Mouse (Mus musculus): ENCODE data around the gene Rxylt1.
A peak's percentile ranks its signal among the peaks of the same experiment; 100 is the strongest.

Rxylt1 gene

GRCm38 (mm10) chr10:122096980-122097844, at the start of gene Rxylt1:
Rxylt1 (minus strand) TSS chr10:122097371.
- DNase-seq, result peak; percentile 89 to 91

DNA sequence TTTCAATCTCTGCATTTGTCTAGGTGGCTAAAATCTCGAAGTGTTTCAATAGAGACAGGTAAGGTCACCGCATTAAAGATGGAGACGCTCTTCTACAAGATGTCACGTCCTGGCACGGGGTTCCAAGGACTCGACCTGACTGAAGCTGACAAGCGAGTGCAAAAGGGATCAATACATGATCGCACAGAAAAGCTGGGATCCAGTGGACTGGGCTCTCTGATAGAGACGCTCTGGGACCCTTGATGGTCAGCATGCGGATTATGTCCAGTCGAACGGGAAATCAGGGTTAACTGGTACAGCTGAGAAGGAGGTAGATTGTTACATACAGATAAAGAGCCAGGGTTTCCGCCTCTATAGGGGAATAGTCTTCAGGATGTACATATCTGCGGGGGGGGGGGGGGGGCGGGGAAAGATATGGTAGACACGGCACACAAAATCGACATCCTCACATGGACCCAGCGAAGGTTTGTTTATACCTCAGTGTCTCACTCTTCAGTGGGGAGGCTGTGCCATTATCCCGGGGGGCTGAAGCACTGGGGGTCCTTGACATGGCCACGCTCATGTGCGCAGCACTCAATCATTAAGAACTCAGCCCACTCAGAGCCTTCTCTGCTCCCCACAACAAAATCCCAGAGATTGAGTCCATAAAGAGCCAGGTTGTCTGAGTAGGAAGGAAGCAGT, 24.3 kb upstream of the Rxylt1 start:
- peak; percentile 20 to 33 for DNase-seq

DNA sequence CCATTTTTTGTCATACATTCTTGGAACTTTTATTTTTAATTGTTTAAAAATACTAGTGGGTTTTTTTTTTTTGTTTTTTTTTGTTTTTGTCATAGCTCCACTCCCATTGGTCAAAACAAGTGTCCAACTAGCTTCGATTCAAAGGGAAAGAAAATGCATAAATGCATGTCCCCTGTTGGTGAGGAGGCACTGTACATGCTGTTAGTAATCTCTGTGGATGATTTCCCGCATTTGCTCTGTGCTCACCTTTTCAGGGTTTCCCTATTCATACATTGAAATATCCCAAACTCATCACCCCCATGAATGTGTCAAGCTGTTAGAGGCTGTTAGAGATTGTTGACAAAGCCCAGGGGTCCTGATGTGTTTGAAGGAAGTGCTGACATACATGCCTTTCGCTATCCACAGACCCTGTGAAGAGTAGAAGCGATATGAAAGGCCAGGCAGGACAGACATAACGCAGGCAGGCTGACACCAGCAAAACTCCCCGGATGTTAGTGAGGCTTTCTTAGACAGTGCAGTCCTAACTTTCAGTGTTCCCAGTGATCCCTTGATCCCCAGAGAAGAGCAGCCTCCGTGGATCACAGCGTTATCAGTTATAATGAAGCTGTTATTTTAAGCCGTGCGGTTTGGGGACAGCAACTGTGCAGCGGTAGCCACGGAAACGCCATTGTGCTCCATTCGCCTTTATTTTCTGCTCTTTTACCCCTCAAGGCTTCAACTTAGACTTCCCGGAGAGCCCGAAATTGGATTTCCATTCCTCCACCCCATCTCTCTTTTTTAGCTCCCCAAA, 23.5 kb upstream of the Rxylt1 start:
- peak; percentile 20 to 35 for DNase-seq

GRCm38 (mm10) chr10:122119451-122119850, 22.3 kb upstream of the Rxylt1 start:
- DNase-seq, result no peak

GRCm38 (mm10) chr10:122116636-122117035, 19.5 kb upstream of the Rxylt1 start:
- no peak for DNase-seq

GRCm38 (mm10) chr10:122106633-122107028, 9.5 kb upstream of the Rxylt1 start:
- no peak for DNase-seq

DNA sequence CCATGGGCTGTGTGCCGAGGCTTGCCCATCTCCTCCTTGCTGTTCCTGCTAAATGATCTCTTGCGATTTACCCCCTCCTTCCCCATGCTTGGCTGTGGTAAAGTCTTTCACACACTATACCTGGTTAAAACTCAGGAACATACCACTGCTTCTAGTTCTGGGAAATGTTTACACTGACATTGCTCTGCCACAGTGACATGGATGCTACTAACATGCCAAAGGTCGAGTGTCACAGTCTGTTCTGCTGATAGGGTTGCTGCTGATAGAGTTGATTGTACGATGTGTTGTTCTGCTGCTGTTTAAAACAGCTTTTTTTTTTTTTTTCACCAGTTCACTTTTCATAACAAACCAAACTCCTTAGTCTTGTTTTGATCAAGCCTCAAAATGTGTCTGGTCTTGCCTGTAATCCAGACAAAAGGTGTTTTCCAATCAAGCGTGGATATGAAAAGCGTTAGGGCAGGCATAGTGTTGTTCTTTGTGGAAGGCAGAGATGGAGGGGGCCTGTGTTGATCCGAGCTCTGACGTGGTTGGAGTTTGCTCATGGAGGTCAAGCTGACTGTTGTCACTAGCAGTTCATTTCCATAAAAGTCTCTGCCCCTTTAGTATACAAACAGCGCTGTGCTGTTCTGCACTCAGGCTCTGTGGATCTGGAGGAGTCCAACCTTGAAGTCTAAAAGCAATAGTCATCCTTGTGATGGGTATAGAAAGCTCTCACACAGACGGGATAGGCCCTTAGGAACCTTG, 8.9 kb upstream of the Rxylt1 start:
- no peak for DNase-seq

GRCm38 (mm10) chr10:122105407-122105806, 8.2 kb upstream of the Rxylt1 start:
- DNase-seq, result peak; percentile 81

DNA sequence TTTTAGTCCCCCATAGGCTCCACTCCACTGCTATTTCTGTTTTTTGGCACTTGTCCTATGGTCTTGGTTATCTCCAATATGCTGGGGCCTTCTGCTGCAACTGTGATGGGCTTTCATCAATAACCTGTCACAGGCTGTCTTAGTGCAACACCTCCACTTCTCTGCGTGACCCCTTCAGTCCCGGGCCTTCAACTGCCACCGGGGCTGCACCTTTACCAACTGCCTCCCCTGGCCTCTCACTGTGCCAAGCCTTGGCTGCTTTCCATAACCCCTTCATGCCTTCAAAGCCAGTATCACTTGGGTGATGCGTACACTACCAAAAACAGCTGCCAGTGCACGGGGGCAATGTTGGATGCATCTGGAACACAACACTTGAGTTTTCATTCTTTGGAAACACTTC, 5.5 kb upstream of the Rxylt1 start:
- no peak for DNase-seq

GRCm38 (mm10) chr10:122096462-122096979, 650 bp downstream of the Rxylt1 start:
- no peak for DNase-seq

GRCm38 (mm10) chr10:122090472-122090871, 6.7 kb downstream of the Rxylt1 start:
- DNase-seq, result no peak

- no peak for DNase-seq
These were observed 15.8 kb downstream of the Rxylt1 start for GRCm38 (mm10) chr10:122081352-122081751.

DNA sequence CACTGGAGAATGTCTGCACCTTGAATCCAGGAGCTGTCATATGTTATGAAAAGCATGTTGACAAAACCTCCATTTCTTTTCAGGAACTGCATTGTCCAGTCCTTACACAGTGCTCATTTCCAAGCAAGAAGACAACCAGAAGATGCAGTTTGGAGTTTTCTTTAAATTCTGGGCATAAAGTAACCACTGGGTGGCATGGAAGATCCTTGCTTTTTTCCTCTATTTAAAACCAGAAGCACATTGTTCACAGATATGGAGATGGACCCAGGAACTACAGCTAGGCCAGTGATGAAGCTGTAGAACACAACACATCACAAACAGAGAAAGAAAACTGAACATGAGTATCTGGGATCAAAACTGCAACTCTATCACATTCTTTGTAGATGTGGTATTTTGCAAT, 28.0 kb downstream of the Rxylt1 start:
- no peak for DNase-seq

GRCm38 (mm10) chr10:122055826-122056225, 41.3 kb downstream of the Rxylt1 start:
- DNase-seq, result no peak

DNA sequence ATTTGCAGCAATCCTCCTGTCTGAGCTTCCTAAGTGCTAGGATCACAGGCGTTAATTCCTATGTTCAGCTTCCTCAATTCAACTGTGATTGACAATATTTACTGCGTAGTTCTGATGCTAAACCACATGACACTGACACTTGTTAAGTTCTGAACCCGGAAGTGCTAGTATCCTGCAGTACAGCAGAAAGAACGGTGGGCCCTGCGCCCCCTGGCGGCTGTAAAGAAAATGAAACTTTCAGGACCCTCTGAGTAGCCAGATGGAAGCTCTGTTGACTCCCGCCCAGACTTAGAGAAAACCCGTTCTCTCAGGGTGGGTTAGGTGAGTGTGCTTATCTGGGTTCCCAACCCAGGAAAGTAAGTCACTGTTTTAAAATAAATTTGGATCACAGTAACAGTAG, 42.6 kb downstream of the Rxylt1 start:
- DNase-seq, result peak; percentile 67 to 71

DNA sequence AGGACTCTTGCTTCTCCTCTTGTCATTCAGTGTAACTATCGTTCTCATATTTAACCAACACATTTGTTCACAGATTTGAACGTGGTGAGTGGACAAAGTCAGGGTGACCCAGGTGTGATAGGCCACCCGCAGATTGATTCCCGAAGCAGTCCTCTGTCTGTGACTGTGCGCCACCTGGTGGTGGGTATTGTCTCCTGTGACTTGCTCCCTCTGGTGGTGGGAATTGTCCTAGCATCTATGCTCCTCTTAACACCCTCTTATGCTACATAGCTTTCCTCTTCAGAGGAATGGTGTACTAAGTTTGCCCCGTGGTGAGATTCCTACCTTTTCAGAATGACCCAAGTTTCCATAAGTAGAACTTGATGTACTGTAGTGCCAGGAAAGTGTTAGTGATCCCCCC, 45.3 kb downstream of the Rxylt1 start:
- DNase-seq, result peak; percentile 91 to 95

DNA sequence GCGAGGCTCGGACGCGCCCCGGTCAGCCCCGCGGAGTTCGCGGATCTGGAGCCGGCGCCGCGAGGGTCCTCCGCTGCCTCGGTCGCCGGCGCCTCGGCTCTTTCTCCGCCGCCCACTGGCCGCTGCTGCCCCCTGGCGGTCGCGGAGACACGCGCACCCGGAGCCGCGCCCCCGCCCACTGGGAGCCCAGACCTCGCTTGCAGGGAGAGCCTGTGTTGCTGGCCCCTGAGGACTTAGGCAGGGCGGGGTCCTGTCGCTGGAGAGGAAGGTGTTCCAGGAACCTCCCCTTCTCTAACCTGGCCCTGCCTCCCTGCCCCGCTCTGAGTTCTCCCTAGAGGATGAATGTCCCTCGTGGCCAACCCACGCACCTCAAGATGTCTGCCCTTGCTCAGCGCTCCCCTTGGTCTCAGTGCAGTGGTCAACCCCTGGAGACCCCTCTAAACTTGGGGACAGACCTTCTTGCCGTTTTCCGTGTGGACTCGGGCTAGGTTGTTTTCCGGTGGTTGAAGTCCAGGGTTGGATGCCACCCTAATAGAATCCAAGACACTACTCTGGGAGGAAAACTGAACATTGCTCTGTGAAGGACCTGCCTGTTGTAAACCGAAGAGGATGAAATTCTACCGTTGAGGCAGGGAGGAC, 49.3 kb downstream of the Rxylt1 start:
- DNase-seq, result peak; percentile 95 to 96

DNA sequence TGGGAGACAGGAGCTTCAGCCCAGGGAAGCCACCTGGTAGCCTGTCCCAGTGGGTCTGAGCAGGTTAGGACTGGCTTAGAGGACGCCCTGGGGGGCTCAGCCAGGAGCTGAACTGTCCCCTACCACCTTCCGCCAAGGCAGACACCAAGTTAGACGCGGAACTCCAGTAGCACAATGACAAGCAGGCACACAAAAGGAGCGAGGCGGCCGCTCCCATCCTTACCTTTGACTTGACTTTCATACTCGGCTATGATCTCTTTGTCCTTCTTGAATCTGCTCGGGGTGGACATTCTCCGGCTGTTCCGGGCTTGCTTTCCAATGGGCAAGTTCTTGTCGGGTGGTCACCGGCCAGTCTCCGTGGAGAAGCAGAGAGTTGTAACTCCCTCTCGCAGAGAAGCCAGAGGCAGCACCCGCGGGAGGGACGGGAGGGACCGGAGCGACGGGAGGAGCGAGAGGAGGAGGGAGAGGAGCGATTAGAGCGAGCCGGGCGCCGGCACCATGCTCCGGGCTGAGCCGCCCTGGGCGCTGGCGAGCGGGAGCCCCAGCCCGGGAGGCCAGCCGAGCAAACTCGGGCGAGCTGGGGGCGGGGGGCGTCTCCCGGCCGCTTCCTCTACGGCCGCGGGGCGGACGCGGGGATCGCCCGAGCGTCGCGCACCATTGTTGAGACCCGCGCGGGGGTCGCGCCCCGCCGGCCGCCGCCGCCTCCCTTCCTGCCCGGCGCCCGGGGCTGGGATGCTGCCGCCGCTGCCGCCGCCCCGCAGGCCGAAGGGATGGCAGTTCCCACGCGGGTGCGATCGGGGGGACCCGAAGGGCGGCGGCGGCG, 50.1 kb downstream of the Rxylt1 start, which contains the start of gene Srgap1:
Gene Srgap1, minus strand, starts transcription at position 412 of the 823 bp plus-strand sequence.
- DNase-seq, result peak; percentile 56 to 63

GRCm38 (mm10) chr10:122046511-122046903, 50.7 kb downstream of the Rxylt1 start:
- peak in 1 of 2 experiments; percentile 12 for DNase-seq

DNA sequence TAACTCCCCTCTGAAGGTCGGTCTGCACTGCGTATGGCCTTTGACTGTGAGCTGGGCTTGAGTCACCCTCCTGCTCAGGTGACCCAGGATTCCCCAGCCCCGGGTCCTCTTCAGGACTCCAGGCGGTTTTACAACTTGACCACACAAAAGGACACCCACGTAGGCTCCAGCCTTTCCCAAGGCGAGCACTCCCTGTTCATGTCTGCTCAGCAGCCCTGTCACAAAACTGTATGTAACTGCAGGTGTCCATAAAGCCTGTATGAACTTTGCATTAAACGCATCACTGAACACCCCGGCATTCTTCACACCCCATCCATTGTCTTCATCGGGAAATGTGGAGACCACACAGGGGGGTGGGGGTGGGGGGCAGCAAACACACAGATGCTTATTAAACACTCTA, 51.2 kb downstream of the Rxylt1 start:
- no peak for DNase-seq

DNA sequence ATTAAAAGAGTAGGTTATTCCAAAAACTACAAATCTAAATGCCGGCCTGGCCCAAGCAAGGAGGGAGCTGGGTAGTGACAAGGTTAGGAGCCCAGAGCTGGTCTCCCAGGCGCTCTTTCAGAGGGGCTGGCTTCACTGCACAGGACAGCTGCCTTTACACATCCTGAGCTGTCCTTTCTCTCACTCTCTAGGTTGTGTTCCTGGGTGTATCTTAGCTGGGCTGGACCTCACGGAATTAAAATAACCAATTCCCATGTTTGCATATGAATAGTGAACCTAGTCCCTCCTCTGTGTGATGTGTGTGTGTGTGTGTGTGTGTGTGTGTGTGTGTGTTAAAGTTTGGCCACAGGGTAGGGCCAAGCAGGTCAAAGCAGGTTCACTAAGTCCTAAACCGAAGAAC, 52.2 kb downstream of the Rxylt1 start:
- no peak for DNase-seq

Measured in cerebellum, postnatal 14 days (tissue).